Mouse (Mus musculus) liver, embryonic 14.5 days (tissue): ENCODE data around the gene Magi3. TPM values are rescaled to one million over a fixed set of nuclear protein-coding genes. Genes with fewer than 3 reads are reported as not detected.

Experiments
- ATAC-seq: fragments of 200-750 bp; cut with Nextera tagmentation; 2 replicates; pipeline ENCODE4 v1.8.0; 2017; ENCODE audit warnings: moderate number of reproducible peaks, mild to moderate bottlenecking, moderate library complexity; ENCODE audit not compliant: insufficient read depth
- DNase-seq, 3 experiments: peaks; one replicate each; pipeline ENCODE4 v3.0.0-alpha.2; 2012 to 2013; ENCODE audit warnings: low read depth in 3 of 3, low spot score in 3 of 3
- H3K27ac ChIP-seq: fragments of 300-500 bp; sonication (generic); 2 replicates; pipeline ENCODE4 v1.5.1; 2014; ENCODE audit warnings: moderate library complexity, mild to moderate bottlenecking, control low read depth, inconsistent platforms
- H3K27me3 ChIP-seq: fragments of 300-500 bp; sonication (generic); 2 replicates; pipeline ENCODE4 v1.6.1; 2014; ENCODE audit warnings: mild to moderate bottlenecking, low read length, moderate library complexity; ENCODE audit not compliant: control insufficient read depth, insufficient read depth
- H3K36me3 ChIP-seq: fragments of 300-500 bp; sonication (generic); replicated peaks from 2 replicates; pipeline ENCODE4 v1.6.1; 2014; ENCODE audit warnings: low read depth; ENCODE audit not compliant: control insufficient read depth, insufficient read depth
- H3K4me1 ChIP-seq, 2 experiments: fragments of 200-500 bp in 1 of 2; fragments of 300-500 bp in 1 of 2; sonication (generic) in 1 of 2; replicated peaks; 2 replicates each; pipeline ENCODE4 v1.6.1; 2012 to 2014; ENCODE audit warnings: antibody characterized with exemption in 1 of 2, inconsistent platforms in 1 of 2, low read length in 1 of 2; ENCODE audit not compliant: control insufficient read depth in 2 of 2, insufficient read depth in 2 of 2
- H3K4me2 ChIP-seq: fragments of 300-500 bp; sonication (generic); 2 replicates; pipeline ENCODE4 v1.6.1; 2014; ENCODE audit warnings: low read depth, mild to moderate bottlenecking, control low read depth, moderate library complexity
- H3K4me3 ChIP-seq, 2 experiments: fragments of 200-500 bp in 1 of 2; fragments of 300-500 bp in 1 of 2; sonication (generic) in 1 of 2; 2 replicates each; pipeline ENCODE4 v1.5.1; 2012 to 2014; ENCODE audit warnings: low read depth in 2 of 2, low read length in 2 of 2, mild to moderate bottlenecking in 2 of 2, control low read depth in 1 of 2, inconsistent platforms in 1 of 2, moderate library complexity in 1 of 2; ENCODE audit not compliant: insufficient read depth in 1 of 2
- H3K9ac ChIP-seq: fragments of 300-500 bp; sonication (generic); replicated peaks from 2 replicates; pipeline ENCODE4 v1.6.1; 2014; ENCODE audit warnings: mild to moderate bottlenecking, control low read depth, moderate library complexity
- H3K9me3 ChIP-seq: fragments of 300-500 bp; sonication (generic); 2 replicates; pipeline ENCODE4 v1.6.1; 2016; ENCODE audit warnings: low read length, mixed read lengths; ENCODE audit not compliant: control insufficient read depth
- CTCF ChIP-seq: IDR thresholded peaks from 2 replicates; pipeline ENCODE4 v1.5.1; 2016; ENCODE audit warnings: antibody characterized with exemption, low read depth, control low read depth
- EP300 ChIP-seq: IDR thresholded peaks from 2 replicates; pipeline ENCODE4 v1.6.1; 2016; ENCODE audit warnings: antibody characterized with exemption, low read depth
- WGBS: fragments of 180-500 bp; shearing (Covaris S2); extraction: QIAGEN DNeasy Blood & Tissue Kit; methylation state at CpG from one replicate; pipeline ENCODE4 v1.1.7; 2014; ENCODE audit not compliant: insufficient replicate concordance; 5-methylcytosine and 5-hydroxymethylcytosine counted together
- polyA plus RNA-seq, 2 experiments: library from polyadenylated mRNA; depleted of rRNA in 1 of 2; stranded (reverse) in 1 of 2; unstranded in 1 of 2; fragments of >200 nt; fragmentation: Nextera tagmentation in 1 of 2; extraction: Ambion mirVana in 1 of 2; gene quantifications; 2 replicates each; pipeline versions ENCODE4 v1.2.1 to v1.2.3; 2012 to 2014

Gene Magi3
- polyA plus RNA-seq, 2 experiments = 1.3 to 2.1 TPM

GRCm38 (mm10) chr3:104183656-104184055 lies 36.5 kb downstream of the Magi3 start:
- H3K27ac ChIP-seq = no peak overlapping the region
- H3K4me1 ChIP-seq = no peaks in the 10 kb centered on the region; a peak in 1 of 4 replicates
- no peak overlapping the region for H3K4me3 ChIP-seq
- no peaks in the 10 kb centered on the region for H3K36me3 ChIP-seq
- no peak for TF ChIP-seq EP300
- no peak for TF ChIP-seq CTCF
- ATAC-seq = no peak
- WGBS = 48% methylated on average over 2 of the region's 2 CpGs
- no peak overlapping the region for H3K9ac ChIP-seq
- DNase-seq = no peak
- no peaks in the 10 kb centered on the region for H3K27me3 ChIP-seq
- H3K4me2 ChIP-seq = no peak overlapping the region
- H3K9me3 ChIP-seq = no peaks in the 10 kb centered on the region

- Histone ChIP-seq H3K9ac (no peak overlapping the region), H3K27me3 (no peaks in the 10 kb centered on the region), H3K4me1 (no peaks in the 10 kb centered on the region; a peak in 1 of 4 replicates), H3K9me3 (no peaks in the 10 kb centered on the region), H3K4me3 (no peak overlapping the region), H3K36me3 (no peaks in the 10 kb centered on the region), H3K27ac (no peak overlapping the region), H3K4me2 (no peak overlapping the region)
- TF ChIP-seq EP300 (no peak), CTCF (no peak)
- DNase-seq = no peak
- no peak for ATAC-seq
Observed at GRCm38 (mm10) chr3:104182711-104183110, 37.5 kb downstream of the Magi3 start.

GRCm38 (mm10) chr3:104161347-104161746 lies 58.8 kb downstream of the Magi3 start:
- Histone ChIP-seq H3K36me3 (no peaks in the 10 kb centered on the region), H3K9ac (no peak overlapping the region), H3K27me3 (no peaks in the 10 kb centered on the region), H3K4me3 (no peak overlapping the region), H3K4me2 (no peak overlapping the region), H3K4me1 (no peaks in the 10 kb centered on the region), H3K9me3 (no peaks in the 10 kb centered on the region), H3K27ac (no peak overlapping the region)
- DNase-seq (no peak), ATAC-seq (no peak)
- TF ChIP-seq EP300 (no peak), CTCF (no peak)
- WGBS = 61% methylated on average over 3 of the region's 3 CpGs

GRCm38 (mm10) chr3:104160603-104161002 lies 59.6 kb downstream of the Magi3 start:
- ATAC-seq (no peak), DNase-seq (no peak)
- H3K4me2 ChIP-seq = no peak overlapping the region
- no peaks in the 10 kb centered on the region for H3K36me3 ChIP-seq
- H3K9ac ChIP-seq = no peak overlapping the region
- H3K4me1 ChIP-seq = no peaks in the 10 kb centered on the region
- no peak overlapping the region for H3K4me3 ChIP-seq
- no peaks in the 10 kb centered on the region for H3K27me3 ChIP-seq
- 53% methylated on average over 6 of the region's 6 CpGs for WGBS
- H3K9me3 ChIP-seq = no peaks in the 10 kb centered on the region
- TF ChIP-seq EP300 (no peak), CTCF (no peak)
- H3K27ac ChIP-seq = no peak overlapping the region

- H3K36me3 ChIP-seq = no peaks in the 10 kb centered on the region
- H3K9me3 ChIP-seq = no peaks in the 10 kb centered on the region
- no peak for TF ChIP-seq EP300
- TF ChIP-seq CTCF = no peak
- no peaks in the 10 kb centered on the region for H3K4me1 ChIP-seq
- ATAC-seq (no peak), DNase-seq (no peak)
- H3K9ac ChIP-seq = no peak overlapping the region
- H3K27ac ChIP-seq = no peak overlapping the region
- H3K4me2 ChIP-seq = no peak overlapping the region
- 39% methylated on average over 2 of the region's 2 CpGs for WGBS
- H3K27me3 ChIP-seq = no peaks in the 10 kb centered on the region
- H3K4me3 ChIP-seq = no peak overlapping the region
Observed at GRCm38 (mm10) chr3:104150146-104150545, 70.0 kb downstream of the Magi3 start.

GRCm38 (mm10) chr3:104142376-104142775 lies 77.8 kb downstream of the Magi3 start:
- Histone ChIP-seq H3K4me1 (0 out of 4 replicates have a peak, but pooled peaks cover 0 to 2% of the 10 kb centered on the region in 2 experiments), H3K9me3 (no peaks in the 10 kb centered on the region), H3K27ac (no peak overlapping the region), H3K9ac (no peak overlapping the region), H3K4me2 (no peak overlapping the region), H3K27me3 (no peaks in the 10 kb centered on the region), H3K4me3 (no peak overlapping the region), H3K36me3 (no peaks in the 10 kb centered on the region)
- peak; percentile 14 to 28 (median 14) for DNase-seq
- WGBS = 45% methylated on average over 4 of the region's 4 CpGs
- peak; percentile 51; the same call in 1 of the 2 replicates for ATAC-seq
- TF ChIP-seq EP300 (no peak), CTCF (no peak)
